Mouse (Mus musculus) hindbrain, embryonic 10.5 days (tissue): Measurements from ENCODE around the gene Nhp2. TPM values are rescaled to one million over a fixed set of nuclear protein-coding genes. Genes with fewer than 3 reads are reported as not detected.
"Not testable (repeated sequence)": the region's sequence is repeated elsewhere in the genome, so short reads cannot be mapped to it uniquely, and the experiment has no call there.

Source experiments
- DNase-seq: peaks from one replicate; pipeline ENCODE4 v3.0.0-alpha.2; 2017; ENCODE audit warnings: low spot score
- H3K27ac ChIP-seq: fragments of 300-500 bp; sonication (generic); 2 replicates; pipeline ENCODE4 v1.5.1; 2016; ENCODE audit warnings: mild to moderate bottlenecking, moderate library complexity
- H3K27me3 ChIP-seq: fragments of 300-500 bp; sonication (generic); 2 replicates; pipeline ENCODE4 v1.6.1; 2016; ENCODE audit warnings: mild to moderate bottlenecking; ENCODE audit not compliant: poor library complexity, insufficient read depth, severe bottlenecking
- H3K36me3 ChIP-seq: fragments of 300-500 bp; sonication (generic); 2 replicates; pipeline ENCODE4 v1.6.1; 2016; ENCODE audit warnings: mild to moderate bottlenecking, moderate library complexity
- H3K4me1 ChIP-seq: fragments of 300-500 bp; sonication (generic); replicated peaks from 2 replicates; pipeline ENCODE4 v1.6.1; 2016; ENCODE audit warnings: mild to moderate bottlenecking
- H3K4me3 ChIP-seq: fragments of 300-500 bp; sonication (generic); 2 replicates; pipeline ENCODE4 v1.5.1; 2016; ENCODE audit warnings: mild to moderate bottlenecking, moderate library complexity
- H3K9me3 ChIP-seq: fragments of 300-500 bp; sonication (generic); 2 replicates; pipeline ENCODE4 v1.6.1; 2016; ENCODE audit warnings: mild to moderate bottlenecking, moderate library complexity
- WGBS: fragments of 180-500 bp; shearing (Covaris S2); methylation state at CpG from one replicate; pipeline ENCODE4 v1.1.7; 2016; 5-methylcytosine and 5-hydroxymethylcytosine counted together
- polyA plus RNA-seq: library from polyadenylated mRNA; unstranded; fragments of >200 nt; fragmentation: Nextera tagmentation; extraction: Ambion mirVana; gene quantifications from 2 replicates; pipeline ENCODE4 v1.2.1, GENCODE M21; 2016

Gene Nhp2
- polyA plus RNA-seq, 1 experiment from 2014 or later, result 209 TPM

DNA sequence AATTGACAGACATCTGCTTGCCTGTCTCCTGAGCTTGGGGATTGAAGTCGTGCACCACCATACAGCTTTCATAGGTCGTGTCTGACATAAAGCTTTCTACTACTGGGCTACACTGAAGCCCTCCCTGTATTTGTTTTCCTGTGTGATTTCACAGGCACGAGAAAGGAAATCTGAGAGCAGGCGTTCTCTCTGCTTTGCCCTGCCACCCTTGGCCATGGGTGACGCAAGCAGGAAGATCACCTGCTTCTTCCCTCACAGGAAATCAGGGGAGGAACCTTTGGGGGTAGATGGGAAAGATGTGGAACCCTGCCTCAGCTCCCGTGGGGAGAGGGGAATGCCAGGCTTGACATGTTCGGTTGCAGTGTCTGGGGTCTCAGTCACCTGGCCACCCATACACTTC, 38.8 kb downstream of the Nhp2 start:
- Histone ChIP-seq H3K9me3 (no peaks in the 10 kb centered on the region), H3K36me3 (no peaks in the 10 kb centered on the region)
- 70% methylated on average over 7 of the region's 7 CpGs for WGBS

DNA sequence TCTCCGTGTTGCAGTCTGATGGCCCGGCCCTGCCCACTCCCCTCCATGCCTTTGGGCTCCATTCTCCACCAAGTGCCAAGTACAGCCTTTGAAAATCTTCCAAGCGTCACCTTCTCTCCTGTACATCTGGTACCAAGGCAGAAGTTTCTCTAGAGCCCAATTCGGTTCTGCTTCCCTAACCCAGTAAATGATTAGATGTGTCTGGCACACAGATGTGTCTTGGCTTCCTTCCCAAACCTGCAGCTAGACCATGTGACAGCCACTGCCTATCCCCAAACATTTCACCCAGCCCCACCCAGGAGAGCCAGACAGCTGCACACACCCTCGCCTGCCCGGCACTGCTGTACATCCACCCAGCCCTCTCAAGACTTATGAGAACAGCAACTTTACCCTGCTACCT, 39.2 kb downstream of the Nhp2 start:
- DNase-seq, result no peak
- Histone ChIP-seq H3K4me3 (no peak overlapping the region), H3K9me3 (no peaks in the 10 kb centered on the region), H3K27me3 (no peaks in the 10 kb centered on the region), H3K27ac (no peak overlapping the region; the same call in 1 of the 2 replicates), H3K36me3 (no peaks in the 10 kb centered on the region), H3K4me1 (peaks cover 6% of the 10 kb centered on the region; the same call in 1 of the 2 replicates)
- WGBS, result 79% methylated on average over 6 of the region's 6 CpGs

More for the DNA sequence above, 38.8 kb downstream of the Nhp2 start:
- Histone ChIP-seq H3K27ac (no peak overlapping the region), H3K27me3 (no peaks in the 10 kb centered on the region), H3K4me1 (peaks cover 6% of the 10 kb centered on the region; the same call in 1 of the 2 replicates), H3K4me3 (no peak overlapping the region)
- DNase-seq, result no peak

GRCm38 (mm10) chr11:51661867-51662365, 42.4 kb downstream of the Nhp2 start:
- Histone ChIP-seq H3K9me3 (no peaks in the 10 kb centered on the region), H3K27ac (no peak overlapping the region), H3K27me3 (no peaks in the 10 kb centered on the region), H3K36me3 (no peaks in the 10 kb centered on the region), H3K4me3 (no peak overlapping the region), H3K4me1 (peaks cover 4% of the 10 kb centered on the region; the same call in 1 of the 2 replicates)
- DNase-seq, result no peak
- 79% methylated on average over 16 of the region's 16 CpGs for WGBS

GRCm38 (mm10) chr11:51662632-51663031, 43.1 kb downstream of the Nhp2 start:
- Histone ChIP-seq H3K27me3 (no peaks in the 10 kb centered on the region), H3K4me3 (no peak overlapping the region), H3K9me3 (no peaks in the 10 kb centered on the region), H3K4me1 (no peaks in the 10 kb centered on the region), H3K27ac (no peak overlapping the region), H3K36me3 (no peaks in the 10 kb centered on the region)
- DNase-seq, result no peak
- 78% methylated on average over 7 of the region's 7 CpGs for WGBS

DNA sequence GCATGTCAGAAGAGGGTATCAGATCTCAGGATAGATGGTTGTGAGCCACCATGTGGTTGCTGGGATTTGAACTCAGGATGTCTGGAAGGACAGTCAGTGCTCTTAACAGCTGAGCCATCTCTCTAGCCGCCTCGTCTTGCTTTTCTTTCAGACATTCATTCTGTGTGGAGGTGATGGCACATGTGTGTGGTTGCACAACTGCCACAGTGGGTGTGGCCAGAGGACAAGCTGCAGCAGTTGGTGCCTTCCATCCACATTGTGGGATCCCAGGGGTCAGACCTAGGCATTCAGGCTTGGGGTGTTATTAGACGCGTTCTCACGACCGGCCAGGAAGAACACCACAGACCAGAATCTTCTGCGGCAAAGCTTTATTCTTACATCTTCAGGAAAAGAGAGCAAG, 45.2 kb downstream of the Nhp2 start:
- H3K9me3 ChIP-seq, H3K36me3 ChIP-seq, H3K4me1 ChIP-seq, H3K4me3 ChIP-seq, H3K27ac ChIP-seq, DNase-seq, H3K27me3 ChIP-seq: not testable (repeated sequence)
- WGBS, result 95% methylated on average over 7 of the region's 7 CpGs

DNA sequence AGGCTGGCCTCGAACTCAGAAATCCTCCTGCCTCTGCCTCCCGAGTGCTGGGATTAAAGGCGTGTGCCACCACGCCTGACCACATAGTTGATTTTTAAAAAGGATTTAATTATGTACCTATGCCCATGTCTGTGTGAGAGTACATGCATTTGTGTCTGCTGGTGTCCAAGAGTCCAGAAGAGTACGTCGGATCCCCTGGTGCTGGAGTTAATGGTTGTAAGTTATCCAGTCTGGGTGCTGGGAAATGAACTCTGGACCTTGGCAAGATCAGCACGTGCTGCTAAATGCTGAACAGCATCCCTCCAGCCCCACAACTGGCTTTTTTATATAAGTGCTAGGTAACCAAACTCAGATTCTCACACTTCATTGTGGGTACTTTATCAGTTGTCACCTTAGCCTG, 51.3 kb downstream of the Nhp2 start:
- H3K9me3 ChIP-seq, result no peaks in the 10 kb centered on the region
- 96% methylated on average over 7 of the region's 7 CpGs for whole genome bisulfite sequencing
- H3K4me3 ChIP-seq, result no peak overlapping the region
- no peaks in the 10 kb centered on the region for H3K4me1 ChIP-seq
- no peaks in the 10 kb centered on the region for H3K36me3 ChIP-seq
- DNase-seq, result no peak
- no peak overlapping the region for H3K27ac ChIP-seq
- H3K27me3 ChIP-seq, result no peaks in the 10 kb centered on the region

DNA sequence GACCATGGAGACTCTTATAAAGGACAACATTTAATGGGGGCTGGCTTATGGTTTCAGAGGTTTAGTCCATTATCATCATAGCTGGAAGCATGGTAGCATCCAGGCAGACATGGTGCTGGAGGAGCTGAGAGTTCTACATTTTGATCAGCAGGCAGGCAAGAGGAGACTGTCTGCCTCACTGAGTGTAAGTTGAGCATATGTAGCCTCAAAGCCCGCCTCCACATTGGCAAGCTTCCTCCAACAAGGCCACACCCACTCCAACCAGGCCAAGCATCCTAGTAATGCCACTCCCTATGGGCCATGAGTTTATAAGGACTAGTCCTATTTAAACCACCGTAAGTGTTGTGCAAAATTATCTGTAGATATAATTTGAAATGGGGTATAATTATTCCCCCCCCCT, 51.8 kb downstream of the Nhp2 start:
- no peak for DNase-seq
- no peak overlapping the region for H3K27ac ChIP-seq
- H3K27me3 ChIP-seq, result no peaks in the 10 kb centered on the region
- WGBS, result 82% methylated on average over 2 of the region's 2 CpGs
- H3K4me3 ChIP-seq, result no peak overlapping the region
- no peaks in the 10 kb centered on the region for H3K4me1 ChIP-seq
- no peaks in the 10 kb centered on the region for H3K36me3 ChIP-seq
- no peaks in the 10 kb centered on the region for H3K9me3 ChIP-seq

GRCm38 (mm10) chr11:51673291-51673690, 53.8 kb downstream of the Nhp2 start:
- Histone ChIP-seq H3K36me3 (no peaks in the 10 kb centered on the region), H3K9me3 (no peaks in the 10 kb centered on the region), H3K27ac (no peak overlapping the region), H3K4me1 (no peaks in the 10 kb centered on the region), H3K27me3 (no peaks in the 10 kb centered on the region), H3K4me3 (no peak overlapping the region)
- 89% methylated on average over 9 of the region's 9 CpGs for WGBS
- no peak for DNase-seq

Other genes with a start within 250 kb of the Nhp2 start
- 13.5 and 14.6 TPM in 2 replicates for gene Phykpl, start 35.0 kb upstream of the Nhp2 start, polyA plus RNA-seq
- 607 and 630 TPM in 2 replicates for gene Hnrnpab, start 12.9 kb upstream of the Nhp2 start, polyA plus RNA-seq
- 38.9 and 45.6 TPM in 2 replicates for gene Rmnd5b, start 16.2 kb downstream of the Nhp2 start, polyA plus RNA-seq
- gene N4bp3, start 31.1 kb downstream of the Nhp2 start, polyA plus RNA-seq, result 18.3 and 19.5 TPM in 2 replicates
- gene D930048N14Rik, start 31.2 kb downstream of the Nhp2 start, polyA plus RNA-seq, result 0.82 and 1.3 TPM in 2 replicates
- 84.3 and 91.5 TPM in 2 replicates for gene 0610009B22Rik, start 69.1 kb downstream of the Nhp2 start, polyA plus RNA-seq
- gene Sec24a, start 143.9 kb downstream of the Nhp2 start, polyA plus RNA-seq, result 12.5 and 13.3 TPM in 2 replicates
- 117 and 135 TPM in 2 replicates for gene Sar1b, start 144.0 kb downstream of the Nhp2 start, polyA plus RNA-seq
- gene Jade2, start 237.9 kb downstream of the Nhp2 start, polyA plus RNA-seq, result 0.35 and 0.39 TPM in 2 replicates